Comparison of ENCODE assay signal across 7 mouse cellular contexts in genomic region chr7:100663190-100663589, GRCm38 (mm10). TPM values are rescaled to one million over a fixed set of nuclear protein-coding genes. Genes with fewer than 3 reads are reported as not detected.
DNase-seq lines count a peak whose midpoint lies in the region; ATAC-seq and TF ChIP-seq lines count a peak whose summit lies in the region.

No protein-coding gene starts in this region.

- no peak overlapping the region; the same call in 1 of the 2 replicates for H3K4me3 ChIP-seq in embryonic facial prominence, embryonic 10.5 days
- no peak overlapping the region for H3K4me3 ChIP-seq in limb, embryonic 10.5 days
- H3K4me3 ChIP-seq in midbrain, embryonic 13.5 days (replicated peaks): no peak overlapping the region
- no peak overlapping the region for H3K4me3 ChIP-seq in small intestine, adult 2 months (ENCODE audit: low read depth, low read length)

- H3K4me1 ChIP-seq in embryonic facial prominence, embryonic 10.5 days: peaks cover 21% of the 10 kb centered on the region
- peaks cover 17% of the 10 kb centered on the region for H3K4me1 ChIP-seq in limb, embryonic 10.5 days
- H3K4me1 ChIP-seq in midbrain, embryonic 13.5 days (replicated peaks): peaks cover 20% of the 10 kb centered on the region
- H3K4me1 ChIP-seq in small intestine, adult 2 months (ENCODE audit: control insufficient read depth, insufficient read depth, insufficient read length, low read length): 0 out of 2 replicates have a peak, but pooled peaks cover 1% of the 10 kb centered on the region

- no peaks in the 10 kb centered on the region for H3K9me3 ChIP-seq in embryonic facial prominence, embryonic 10.5 days
- H3K9me3 ChIP-seq in limb, embryonic 10.5 days (replicated peaks): no peaks in the 10 kb centered on the region
- H3K9me3 ChIP-seq in midbrain, embryonic 13.5 days: no peaks in the 10 kb centered on the region

- no peak overlapping the region; the same call in 1 of the 2 replicates for H3K27ac ChIP-seq in embryonic facial prominence, embryonic 10.5 days (replicated peaks)
- 0 out of 2 replicates have a peak overlapping the region, but pooled peaks have one; percentile 42 for H3K27ac ChIP-seq in limb, embryonic 10.5 days
- H3K27ac ChIP-seq in midbrain, embryonic 13.5 days: no peak overlapping the region
- H3K27ac ChIP-seq in small intestine, adult 2 months (ENCODE audit: insufficient read depth, low read depth, low read length): no peak overlapping the region

- peak; percentile 91; the same call in 1 of the 2 replicates for TF ChIP-seq CTCF in small intestine, adult 2 months (IDR thresholded peaks at IDR 0.05; ENCODE audit: extremely low read depth, insufficient read length, insufficient replicate concordance, low read depth, low read length)

- peaks cover 7% of the 10 kb centered on the region; the same call in 1 of the 2 replicates for H3K27me3 ChIP-seq in embryonic facial prominence, embryonic 10.5 days (replicated peaks; ENCODE audit: low read depth, poor library complexity, severe bottlenecking)
- H3K27me3 ChIP-seq in limb, embryonic 10.5 days (ENCODE audit: low read depth, poor library complexity, severe bottlenecking): no peaks in the 10 kb centered on the region
- H3K27me3 ChIP-seq in midbrain, embryonic 13.5 days: peaks cover 7% of the 10 kb centered on the region; the same call in 1 of the 2 replicates
- no peaks in the 10 kb centered on the region for H3K27me3 ChIP-seq in small intestine, adult 2 months (ENCODE audit: control insufficient read depth, insufficient read depth, low read length)

- peak; percentile 76 for DNase-seq in adrenal gland, adult 8-10 months
- peak; percentile 92 for DNase-seq in embryonic facial prominence, embryonic 10.5 days (ENCODE audit: low spot score)
- peak; percentile 99 for DNase-seq in heart, adult 11 months
- peak; percentile 91 for DNase-seq in kidney, adult 11 months
- DNase-seq in limb, embryonic 10.5 days (ENCODE audit: low spot score): peak; percentile 92

- H3K9ac ChIP-seq in midbrain, embryonic 13.5 days (replicated peaks): peak overlapping the region; percentile 30; the same call in 1 of the 2 replicates

- peak overlapping the region; percentile 38 for H3K4me2 ChIP-seq in midbrain, embryonic 13.5 days (replicated peaks)

- no peak for TF ChIP-seq POLR2A in small intestine, adult 2 months (IDR thresholded peaks at IDR 0.05; ENCODE audit: low read depth, low read length)

- 3% methylated on average over 13 of the region's 13 CpGs for WGBS in embryonic facial prominence, embryonic 10.5 days
- WGBS in limb, embryonic 10.5 days: 4% methylated on average over 13 of the region's 13 CpGs
- WGBS in midbrain, embryonic 13.5 days: 1% methylated on average over 13 of the region's 13 CpGs
- 3% methylated on average over 13 of the region's 13 CpGs for WGBS in small intestine, adult 2 months

- H3K36me3 ChIP-seq in embryonic facial prominence, embryonic 10.5 days (replicated peaks): no peaks in the 10 kb centered on the region
- H3K36me3 ChIP-seq in limb, embryonic 10.5 days: no peaks in the 10 kb centered on the region
- no peaks in the 10 kb centered on the region for H3K36me3 ChIP-seq in midbrain, embryonic 13.5 days
- H3K36me3 ChIP-seq in small intestine, adult 2 months (ENCODE audit: control insufficient read depth, insufficient read depth, low read length): no peaks in the 10 kb centered on the region

- ATAC-seq in midbrain, embryonic 13.5 days: peak; percentile 92

RNA-seq across cellular contexts. Expression of gene Plekhb1, which starts 1.0 kb away (rescaled TPM):
- total RNA-seq in adrenal gland, adult 8-10 months (2022): 1 to 10 TPM; 3.9 to 6.9 (median 4.8) TPM
- polyA plus RNA-seq in embryonic facial prominence, embryonic 10.5 days (2016; fragmentation: Nextera tagmentation; extraction: Ambion mirVana): 4.7 and 4.8 TPM in 2 replicates
- 0.83 and 1.5 TPM in 2 replicates for polyA plus RNA-seq in limb, embryonic 10.5 days (2016; fragmentation: Nextera tagmentation; extraction: Ambion mirVana)
- polyA plus RNA-seq in midbrain, embryonic 13.5 days (2015; fragmentation: Nextera tagmentation; extraction: Ambion mirVana): 5.1 and 5.8 TPM in 2 replicates
- polyA plus RNA-seq in small intestine, adult 2 months (2012; rRNA removed): 8.2 and 18.4 TPM in 2 replicates

RNA-seq across cellular contexts. Expression of gene Fam168a, which starts 43.2 kb away (rescaled TPM):
- 10 to 100 TPM; 46.7 to 75.8 (median 55.1) TPM for total RNA-seq in adrenal gland, adult 8-10 months (2022)
- 30.3 and 31.6 TPM in 2 replicates for polyA plus RNA-seq in embryonic facial prominence, embryonic 10.5 days (2016; fragmentation: Nextera tagmentation; extraction: Ambion mirVana)
- 29.6 and 39.6 TPM in 2 replicates for polyA plus RNA-seq in limb, embryonic 10.5 days (2016; fragmentation: Nextera tagmentation; extraction: Ambion mirVana)
- polyA plus RNA-seq in midbrain, embryonic 13.5 days (2015; fragmentation: Nextera tagmentation; extraction: Ambion mirVana): 85.8 and 94.4 TPM in 2 replicates
- polyA plus RNA-seq in small intestine, adult 2 months (2012; rRNA removed): 28.2 and 43.9 TPM in 2 replicates

RNA-seq across cellular contexts. Expression of gene Mrpl48, which starts 55.1 kb away (rescaled TPM):
- total RNA-seq in adrenal gland, adult 8-10 months (2022): 10 to 100 TPM; 51.9 to 63.8 (median 57.9) TPM
- polyA plus RNA-seq in embryonic facial prominence, embryonic 10.5 days (2016; fragmentation: Nextera tagmentation; extraction: Ambion mirVana): 56.6 and 58.2 TPM in 2 replicates
- 57.3 and 59.5 TPM in 2 replicates for polyA plus RNA-seq in limb, embryonic 10.5 days (2016; fragmentation: Nextera tagmentation; extraction: Ambion mirVana)
- polyA plus RNA-seq in midbrain, embryonic 13.5 days (2015; fragmentation: Nextera tagmentation; extraction: Ambion mirVana): 80.9 and 89.0 TPM in 2 replicates
- polyA plus RNA-seq in small intestine, adult 2 months (2012; rRNA removed): 7.8 and 8.0 TPM in 2 replicates

RNA-seq across cellular contexts. Expression of gene Rab6a, which starts 56.0 kb away (rescaled TPM):
- 10 to 100 TPM; 64.3 to 76.2 (median 70.9) TPM for total RNA-seq in adrenal gland, adult 8-10 months (2022)
- polyA plus RNA-seq in embryonic facial prominence, embryonic 10.5 days (2016; fragmentation: Nextera tagmentation; extraction: Ambion mirVana): 92.1 and 92.3 TPM in 2 replicates
- 81.9 and 92.3 TPM in 2 replicates for polyA plus RNA-seq in limb, embryonic 10.5 days (2016; fragmentation: Nextera tagmentation; extraction: Ambion mirVana)
- 197 and 199 TPM in 2 replicates for polyA plus RNA-seq in midbrain, embryonic 13.5 days (2015; fragmentation: Nextera tagmentation; extraction: Ambion mirVana)
- 28.5 and 44.3 TPM in 2 replicates for polyA plus RNA-seq in small intestine, adult 2 months (2012; rRNA removed)
